Mouse (Mus musculus) kidney, adult 9 months (tissue): Measurements from ENCODE around the gene Zmynd8.
A peak's percentile ranks its signal among the peaks of the same experiment; 100 is the strongest.

Source experiments
- DNase-seq: peaks from one replicate; pipeline ENCODE4 v3.0.0; 2022

Gene Zmynd8

GRCm38 (mm10) chr2:165896171-165896570 lies 2.6 kb downstream of the Zmynd8 start:
- no peak for DNase-seq

- DNase-seq, result no peak
Measured at GRCm38 (mm10) chr2:165895687-165896086, 3.1 kb downstream of the Zmynd8 start.

- no peak for DNase-seq
Measured at GRCm38 (mm10) chr2:165894533-165894932, 4.3 kb downstream of the Zmynd8 start.

DNA sequence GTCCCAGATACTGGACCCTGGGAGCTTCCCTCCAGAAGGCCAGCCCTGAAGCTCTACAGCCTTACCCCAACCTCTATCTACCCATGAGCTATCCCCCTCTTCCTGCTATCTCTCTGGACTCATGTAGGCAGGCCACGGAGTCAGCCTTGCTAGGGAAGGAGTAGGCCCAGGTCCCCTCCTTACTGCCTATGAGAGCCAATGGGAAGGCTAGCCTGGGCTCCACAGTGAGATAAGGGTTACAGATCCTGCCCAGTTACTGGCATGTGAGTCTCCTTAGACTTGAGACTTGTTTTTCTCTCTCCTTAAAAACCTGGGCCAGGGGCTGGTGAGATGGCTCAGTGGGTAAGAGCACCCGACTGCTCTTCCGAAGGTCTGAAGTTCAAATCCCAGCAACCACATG lies 5.6 kb downstream of the Zmynd8 start:
- no peak for DNase-seq

DNA sequence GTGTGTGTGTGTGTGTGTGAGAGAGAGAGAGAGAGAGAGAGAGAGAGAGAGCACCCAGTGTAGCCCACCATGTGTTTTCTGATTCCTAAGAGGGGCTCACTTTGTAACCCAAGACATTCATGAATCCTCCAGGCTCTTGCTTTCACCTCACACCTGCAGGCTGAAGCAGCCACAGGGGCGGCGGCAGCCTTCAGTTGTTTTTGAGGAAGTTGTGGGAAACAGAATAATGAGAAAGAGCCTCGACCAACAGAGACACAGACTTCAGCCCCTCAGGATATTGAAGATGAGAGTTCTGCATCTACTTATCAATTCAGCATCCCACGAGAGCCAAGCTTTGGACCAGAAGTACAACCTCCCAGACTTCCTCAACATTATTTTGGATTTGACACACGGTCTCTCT lies 6.2 kb downstream of the Zmynd8 start:
- DNase-seq, result no peak

GRCm38 (mm10) chr2:165890401-165890800 lies 8.4 kb downstream of the Zmynd8 start:
- no peak for DNase-seq

DNA sequence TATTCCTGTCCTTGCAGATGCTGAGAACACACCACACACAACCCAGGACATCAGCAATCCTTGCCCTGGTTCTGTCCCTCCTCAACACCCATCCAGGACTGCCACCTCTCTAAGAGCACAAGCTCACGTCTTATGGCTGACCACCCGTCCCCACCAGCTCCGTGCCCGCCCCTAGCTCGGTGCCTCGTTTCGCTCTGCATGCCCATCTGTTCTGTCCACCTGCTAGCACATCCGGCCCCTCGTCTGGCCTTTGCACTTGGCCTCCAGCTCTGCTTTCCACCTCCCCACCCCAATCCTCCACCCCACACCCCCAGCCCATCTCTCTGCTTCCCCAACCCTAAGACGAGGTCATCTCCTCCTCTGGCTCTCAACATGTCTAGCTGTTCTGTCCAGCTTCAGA lies 8.9 kb downstream of the Zmynd8 start:
- no peak for DNase-seq

- no peak for DNase-seq
Measured at GRCm38 (mm10) chr2:165889266-165889665, 9.6 kb downstream of the Zmynd8 start.

GRCm38 (mm10) chr2:165888813-165889221 lies 10.0 kb downstream of the Zmynd8 start:
- peak; percentile 69 for DNase-seq

DNA sequence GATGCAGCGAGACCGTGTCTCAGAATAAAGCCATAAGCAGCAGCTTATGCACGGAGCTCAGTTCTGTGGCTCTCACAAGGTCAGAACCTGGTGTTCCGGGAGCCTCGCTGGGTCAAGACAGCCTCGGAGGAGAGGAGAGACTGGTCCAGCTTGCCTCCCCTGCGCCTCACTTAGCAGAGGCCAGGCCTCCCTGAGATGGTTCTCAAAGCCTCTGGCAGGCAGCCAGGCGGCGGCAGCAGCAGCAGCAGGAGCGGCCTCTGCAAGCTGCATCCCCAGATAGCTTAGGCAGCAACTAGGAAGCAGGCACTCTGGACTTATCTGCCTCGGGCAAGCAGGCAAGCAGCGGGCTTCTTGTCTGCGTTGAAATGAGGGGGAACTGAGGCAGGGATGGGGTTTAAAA lies 10.4 kb downstream of the Zmynd8 start:
- peak; percentile 84 for DNase-seq

GRCm38 (mm10) chr2:165886857-165887628 lies 11.8 kb downstream of the Zmynd8 start:
- DNase-seq, result peak; percentile 86

DNA sequence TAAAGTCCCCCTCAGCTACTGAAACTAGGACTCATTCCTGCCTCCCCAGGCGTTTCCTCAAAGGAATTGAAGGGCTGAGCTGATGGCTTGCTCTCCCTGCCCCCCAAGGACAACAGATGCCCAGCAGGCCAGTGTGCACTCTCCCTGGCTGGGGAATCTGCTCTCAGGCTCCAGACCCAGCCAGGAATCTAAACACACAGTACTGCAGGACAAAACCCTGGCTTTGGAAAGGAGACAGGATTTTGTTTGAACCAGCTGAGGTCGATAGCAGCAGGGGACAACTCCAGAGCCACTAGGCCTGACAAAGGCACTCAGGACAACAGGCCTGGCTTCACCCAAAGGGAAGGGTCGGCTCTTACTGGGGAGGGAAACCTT lies 12.3 kb downstream of the Zmynd8 start:
- peak; percentile 73 for DNase-seq

DNA sequence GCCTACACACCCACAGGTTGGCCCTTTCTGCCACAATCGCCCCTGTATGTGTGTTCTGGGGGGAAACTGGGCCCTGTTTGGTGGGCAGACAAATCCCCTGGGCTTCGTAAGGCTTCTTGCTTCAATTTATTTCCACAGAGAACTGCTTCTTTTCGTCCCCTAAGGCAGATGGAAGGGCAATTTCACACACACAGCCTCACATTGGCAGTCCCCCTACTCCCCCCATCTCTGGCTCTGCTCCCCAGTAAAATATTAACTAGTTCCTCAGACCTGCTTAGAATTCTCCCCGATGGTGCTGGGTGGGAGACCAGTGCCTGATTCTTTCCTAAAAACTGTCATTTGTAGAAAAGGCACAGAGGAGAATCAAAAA lies 12.9 kb downstream of the Zmynd8 start:
- DNase-seq, result peak; percentile 86

GRCm38 (mm10) chr2:165885225-165885950 lies 13.4 kb downstream of the Zmynd8 start:
- peak; percentile 86 for DNase-seq

DNA sequence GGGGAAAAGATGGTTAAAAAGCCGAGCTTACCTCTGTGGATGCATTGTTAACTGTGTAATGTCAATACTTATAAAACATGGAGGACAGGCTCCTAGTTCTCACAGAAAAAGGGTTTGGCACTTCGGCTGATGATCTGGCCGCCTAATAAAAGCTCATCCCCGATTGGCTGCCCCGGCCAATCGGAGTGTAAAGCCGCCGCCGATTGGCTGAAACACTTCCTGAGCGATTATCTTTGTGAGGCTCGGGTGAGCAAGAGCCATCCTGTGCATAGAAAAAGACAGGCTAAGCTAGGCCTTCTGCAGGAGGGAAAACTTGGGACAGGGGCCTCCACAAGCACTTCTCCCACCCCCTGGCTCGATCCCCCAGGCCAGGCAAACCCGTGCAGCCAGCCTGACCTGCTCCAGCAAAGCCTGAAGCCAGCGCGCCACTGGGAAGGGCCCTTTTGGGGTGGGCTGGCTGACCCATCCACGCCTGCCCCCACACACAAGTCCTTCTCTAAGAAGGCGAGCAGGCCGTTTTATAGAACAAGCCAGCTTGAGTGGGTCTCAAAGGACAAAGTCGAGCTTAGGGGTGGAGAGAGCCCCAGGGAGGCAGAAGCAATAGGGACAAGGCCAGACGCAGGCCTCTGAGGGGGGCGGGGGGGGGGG lies 14.1 kb downstream of the Zmynd8 start:
- peak; percentile 99 for DNase-seq

- peak; percentile 62 for DNase-seq
Measured at GRCm38 (mm10) chr2:165883846-165884576, 14.8 kb downstream of the Zmynd8 start.

DNA sequence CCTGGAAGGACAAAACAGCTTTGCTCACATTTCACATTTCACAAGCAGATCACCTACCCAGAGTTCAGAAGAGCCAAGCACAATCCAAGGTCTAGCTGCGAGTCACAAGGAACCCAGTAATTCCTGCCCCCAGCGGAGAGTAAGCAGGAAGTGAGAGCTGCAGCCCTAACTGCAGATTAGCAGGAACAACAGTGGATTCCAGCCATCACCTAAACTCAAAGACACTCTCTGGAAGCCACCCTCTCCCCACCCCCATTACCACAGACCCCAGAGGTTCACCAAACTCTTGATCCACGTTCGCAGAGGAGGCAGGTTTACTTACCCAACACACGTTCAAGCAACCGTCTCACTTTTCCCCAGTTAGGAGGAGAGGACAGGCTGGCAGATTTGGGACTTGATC lies 15.8 kb downstream of the Zmynd8 start:
- DNase-seq, result peak; percentile 62

DNA sequence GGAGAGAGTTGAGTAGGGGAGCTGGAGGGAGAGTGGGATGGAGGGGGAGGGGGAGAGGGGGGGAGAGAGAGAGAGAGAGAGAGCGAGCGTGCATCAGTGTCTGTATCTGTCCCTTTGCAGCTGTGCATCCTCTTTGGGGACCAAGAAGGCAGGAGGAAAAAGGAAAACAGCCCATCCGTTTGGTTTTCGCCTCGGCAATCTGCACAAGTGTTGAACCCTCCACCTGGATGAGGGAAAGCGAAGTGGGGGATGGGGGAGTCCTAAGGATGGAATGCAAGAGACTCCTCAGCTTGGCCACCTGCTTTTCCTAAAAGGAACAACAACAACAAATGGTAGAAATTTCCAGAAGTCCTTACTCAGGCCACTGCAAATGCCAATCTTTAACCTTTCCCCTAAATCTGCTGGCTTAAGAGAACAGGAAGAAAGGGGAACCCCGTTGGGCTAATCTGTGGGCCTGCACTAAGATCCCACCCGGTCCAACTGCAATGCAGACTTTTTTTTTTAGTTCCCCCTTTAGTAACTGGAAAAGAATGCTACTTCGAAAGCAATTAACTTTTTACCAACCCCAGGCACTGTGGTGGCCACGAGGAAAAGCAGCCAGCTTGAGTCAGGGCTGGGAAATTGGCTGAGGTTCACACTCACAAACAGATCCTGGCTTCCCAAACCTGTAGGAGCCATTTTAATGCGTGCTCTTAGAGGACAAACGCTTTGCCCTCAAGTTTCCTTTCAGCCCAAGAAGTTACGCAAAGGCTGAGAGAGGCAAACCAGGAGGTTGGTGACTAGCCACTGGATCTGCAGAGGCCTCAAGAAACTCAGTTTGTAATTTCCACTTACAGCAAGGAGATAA lies 17.0 kb downstream of the Zmynd8 start:
- peak; percentile 76 for DNase-seq

GRCm38 (mm10) chr2:165881220-165881584 lies 17.6 kb downstream of the Zmynd8 start:
- DNase-seq, result peak; percentile 66

- DNase-seq, result peak; percentile 95
Measured at GRCm38 (mm10) chr2:165880501-165881182, 18.2 kb downstream of the Zmynd8 start.

DNA sequence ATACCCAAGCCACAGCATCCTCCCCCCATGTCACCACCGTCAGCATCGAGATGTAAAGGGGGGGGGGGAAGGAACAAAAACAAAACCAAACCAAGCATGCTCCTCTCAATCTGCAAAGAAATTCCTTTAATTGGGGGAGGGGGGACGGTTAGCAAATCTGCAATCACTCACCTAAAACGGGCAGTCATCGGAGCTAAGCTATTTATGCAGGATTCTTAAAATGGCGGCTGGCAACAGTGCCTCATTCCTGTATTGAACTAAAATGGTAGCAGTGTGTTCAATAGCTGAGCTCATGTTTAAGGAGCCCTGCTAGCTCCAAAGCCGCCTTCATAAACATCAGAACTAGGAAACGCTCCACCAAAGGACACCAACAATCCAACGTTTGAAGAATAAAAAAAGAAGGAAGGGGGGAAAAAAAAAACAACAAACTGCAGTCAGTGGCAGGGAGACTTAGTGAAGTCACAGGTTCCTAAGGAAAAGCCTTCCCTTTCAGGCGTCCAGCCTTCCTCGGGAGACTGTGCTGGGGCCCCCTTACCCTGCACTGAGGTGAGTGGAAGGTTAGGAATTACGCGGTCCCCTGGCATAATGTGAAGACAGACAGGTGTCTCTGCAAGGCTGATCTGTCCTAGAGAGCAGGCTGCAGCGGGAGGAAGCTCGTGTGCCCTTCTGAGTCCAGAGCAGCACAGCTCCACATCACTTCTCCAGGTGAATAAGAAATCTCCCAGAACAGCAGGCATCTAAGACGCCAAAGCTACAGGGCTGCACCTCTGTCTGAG lies 19.2 kb downstream of the Zmynd8 start:
- DNase-seq, result no peak
